Mouse (Mus musculus) monocyte, adult 2 months (primary cell): ENCODE measurements around the gene Ddx6.
"Not testable (repeated sequence)": the region's sequence is repeated elsewhere in the genome, so short reads cannot be mapped to it uniquely, and the experiment has no call there.

Source experiments
- DNase-seq, 2 experiments: peaks; one replicate each; pipeline ENCODE4 v3.0.0; 2022; ENCODE audit warnings: low spot score in 2 of 2, low read depth in 1 of 2

Ddx6 gene

GRCm38 (mm10) chr9:44604779-44605615 is at the start of gene Ddx6:
Gene Ddx6, plus strand, starts transcription at chr9:44604892.
- DNase-seq = peak; percentile 31 to 56

GRCm38 (mm10) chr9:44561597-44561996 is 43.1 kb upstream of the Ddx6 start, which contains the start of gene Cxcr5:
Gene Cxcr5, minus strand, starts transcription at chr9:44561877.
- DNase-seq = no peak

- no peak for DNase-seq
Measured at GRCm38 (mm10) chr9:44562936-44563335, 41.8 kb upstream of the Ddx6 start.

GRCm38 (mm10) chr9:44565367-44565766 is 39.3 kb upstream of the Ddx6 start:
- no peak for DNase-seq

GRCm38 (mm10) chr9:44567338-44568082 is 37.2 kb upstream of the Ddx6 start:
- peak; percentile 51 to 60 for DNase-seq

GRCm38 (mm10) chr9:44568083-44568455 is 36.6 kb upstream of the Ddx6 start:
- DNase-seq = no peak

GRCm38 (mm10) chr9:44570939-44571382 is 33.7 kb upstream of the Ddx6 start:
- peak in 1 of 2 experiments; percentile 61 for DNase-seq

- DNase-seq = no peak
Measured at GRCm38 (mm10) chr9:44573306-44573705, 31.4 kb upstream of the Ddx6 start.

GRCm38 (mm10) chr9:44575095-44575494 is 29.6 kb upstream of the Ddx6 start:
- DNase-seq = no peak

- DNase-seq = not testable (repeated sequence)
Measured at GRCm38 (mm10) chr9:44576046-44576445, 28.6 kb upstream of the Ddx6 start.

GRCm38 (mm10) chr9:44579392-44579791 is 25.3 kb upstream of the Ddx6 start:
- peak; percentile 86 to 88 for DNase-seq

- DNase-seq = no peak
Measured at GRCm38 (mm10) chr9:44580085-44580484, 24.6 kb upstream of the Ddx6 start.

- peak in 1 of 2 experiments; percentile 13 for DNase-seq
Measured at GRCm38 (mm10) chr9:44581423-44581822, 23.3 kb upstream of the Ddx6 start.

GRCm38 (mm10) chr9:44582390-44582789 is 22.3 kb upstream of the Ddx6 start:
- peak; percentile 68 to 72 for DNase-seq

GRCm38 (mm10) chr9:44586640-44587261 is 17.9 kb upstream of the Ddx6 start:
- no peak for DNase-seq

- DNase-seq = no peak
Measured at GRCm38 (mm10) chr9:44587262-44588160, 17.2 kb upstream of the Ddx6 start.

- DNase-seq = no peak
Measured at GRCm38 (mm10) chr9:44588605-44589004, 16.1 kb upstream of the Ddx6 start.

GRCm38 (mm10) chr9:44589095-44589494 is 15.6 kb upstream of the Ddx6 start:
- no peak for DNase-seq

GRCm38 (mm10) chr9:44590969-44591368 is 13.7 kb upstream of the Ddx6 start:
- DNase-seq = no peak

GRCm38 (mm10) chr9:44591595-44592188 is 13.0 kb upstream of the Ddx6 start:
- no peak for DNase-seq
